Mouse (Mus musculus): ENCODE results near the gene Farp1.

The Farp1 gene

GRCm38 (mm10) chr14:121285379-121286120, 250.6 kb downstream of the Farp1 start:
- ATAC-seq (ENCODE audit: insufficient number of reproducible peaks, low FRiP score, low TSS enrichment), result no peak

DNA sequence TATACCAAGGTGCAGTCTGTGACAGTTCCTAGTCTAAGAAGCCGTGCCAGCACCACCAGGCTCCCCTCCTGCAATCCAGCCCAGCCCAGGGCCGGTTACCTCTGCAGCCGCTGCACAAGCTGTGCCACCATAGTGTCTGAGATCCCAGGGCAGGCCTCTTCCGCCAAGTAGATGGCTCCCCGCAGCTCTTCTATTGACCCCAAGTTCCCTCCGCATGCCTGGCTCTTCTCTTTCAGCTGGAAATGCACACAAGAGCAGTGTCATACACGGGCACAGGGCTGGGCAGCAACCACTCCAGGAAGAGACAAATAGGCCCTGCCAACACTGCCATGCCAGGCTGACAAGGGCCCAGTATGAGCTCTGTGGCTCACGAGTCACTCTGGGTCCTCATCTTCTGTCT, 256.9 kb downstream of the Farp1 start:
- no peak for ATAC-seq (ENCODE audit: insufficient number of reproducible peaks, low FRiP score, low TSS enrichment)

GRCm38 (mm10) chr14:121292391-121292790, 257.4 kb downstream of the Farp1 start:
- no peak for ATAC-seq (ENCODE audit: insufficient number of reproducible peaks, low FRiP score, low TSS enrichment)

- ATAC-seq (ENCODE audit: insufficient number of reproducible peaks, low FRiP score, low TSS enrichment), result no peak
These were observed 259.5 kb downstream of the Farp1 start for GRCm38 (mm10) chr14:121294484-121294883.

DNA sequence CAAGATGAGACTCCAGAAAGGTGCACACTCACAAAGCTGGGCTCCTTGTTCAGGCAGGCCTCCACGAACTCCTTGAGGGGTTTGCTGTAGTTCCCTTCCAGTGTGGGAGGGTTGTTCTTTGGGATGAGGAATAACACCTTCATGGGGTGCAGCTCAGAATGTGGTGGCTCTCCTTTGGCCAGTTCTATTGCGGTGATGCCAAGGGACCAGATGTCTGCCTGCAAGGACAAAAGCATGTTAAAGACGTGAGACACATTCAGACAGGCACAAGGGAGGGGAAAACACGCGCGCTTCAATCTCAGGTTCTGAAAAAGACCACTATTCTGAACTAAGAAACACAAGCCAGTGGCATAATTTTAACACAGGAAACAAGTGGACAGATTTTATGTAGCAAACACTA, 262.1 kb downstream of the Farp1 start:
- no peak for ATAC-seq (ENCODE audit: insufficient number of reproducible peaks, low FRiP score, low TSS enrichment)

GRCm38 (mm10) chr14:121298537-121298936, 263.5 kb downstream of the Farp1 start:
- no peak for ATAC-seq (ENCODE audit: insufficient number of reproducible peaks, low FRiP score, low TSS enrichment)

GRCm38 (mm10) chr14:121299093-121299492, 264.1 kb downstream of the Farp1 start:
- ATAC-seq (ENCODE audit: insufficient number of reproducible peaks, low FRiP score, low TSS enrichment), result no peak

DNA sequence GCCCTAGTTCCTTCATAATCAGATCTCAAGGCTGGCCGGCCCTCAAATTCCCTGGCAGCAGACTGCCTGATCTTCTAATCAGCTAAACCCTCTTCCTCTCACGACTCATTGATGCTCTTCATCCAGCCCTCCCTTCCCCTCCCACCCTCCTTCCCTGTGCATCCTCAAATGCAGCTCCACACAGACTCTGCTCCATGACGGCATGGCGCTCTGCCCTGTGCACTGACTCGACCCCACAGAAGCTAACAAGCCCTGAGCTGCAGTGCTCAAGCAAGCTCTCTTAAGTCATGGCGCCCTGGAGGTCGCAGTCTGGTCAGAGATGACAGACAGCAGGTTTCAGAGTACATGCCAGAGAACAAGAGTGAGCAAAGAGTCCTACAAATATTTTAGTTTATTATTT, 269.5 kb downstream of the Farp1 start:
- ATAC-seq (ENCODE audit: insufficient number of reproducible peaks, low FRiP score, low TSS enrichment), result no peak

GRCm38 (mm10) chr14:121305316-121306064, 270.5 kb downstream of the Farp1 start:
- ATAC-seq (ENCODE audit: insufficient number of reproducible peaks, low FRiP score, low TSS enrichment), result no peak

GRCm38 (mm10) chr14:121309909-121310308, 274.9 kb downstream of the Farp1 start:
- no peak for ATAC-seq (ENCODE audit: insufficient number of reproducible peaks, low FRiP score, low TSS enrichment)

DNA sequence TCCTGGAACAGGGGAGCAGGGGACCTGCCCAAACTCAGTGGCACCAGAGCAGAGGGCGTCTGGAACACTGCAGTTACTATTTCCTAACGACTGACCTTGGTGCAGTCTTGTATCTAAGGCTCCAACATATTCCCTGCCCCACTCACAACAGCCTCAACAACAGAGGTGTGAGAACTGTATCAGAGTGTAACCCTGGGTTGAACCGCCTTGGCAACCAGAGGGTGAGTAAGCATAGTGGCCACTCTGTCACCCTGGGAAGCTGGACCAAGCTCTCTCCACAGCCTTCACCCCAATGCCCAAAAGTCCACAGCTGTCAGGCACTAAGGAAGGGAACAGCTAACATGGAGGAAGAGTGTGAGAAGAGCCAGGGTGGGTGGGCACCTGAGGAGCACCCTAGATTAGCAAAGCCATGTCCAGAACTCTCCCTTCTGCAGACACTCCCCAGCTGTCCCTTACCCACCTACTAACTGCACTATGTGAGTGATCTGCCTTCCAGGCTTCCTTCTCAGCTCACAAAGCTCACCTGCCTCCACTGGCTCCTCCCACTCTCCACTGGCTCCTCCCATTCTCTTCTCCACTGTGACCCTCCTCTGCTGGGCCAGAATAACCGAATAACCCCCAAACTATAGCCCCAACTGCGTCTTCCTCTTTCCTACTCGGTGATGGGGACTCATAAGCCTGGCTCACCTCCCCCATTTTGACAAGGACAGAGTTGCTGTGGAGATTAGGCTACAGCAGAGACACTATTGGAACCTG, 275.5 kb downstream of the Farp1 start:
- no peak for ATAC-seq (ENCODE audit: insufficient number of reproducible peaks, low FRiP score, low TSS enrichment)

DNA sequence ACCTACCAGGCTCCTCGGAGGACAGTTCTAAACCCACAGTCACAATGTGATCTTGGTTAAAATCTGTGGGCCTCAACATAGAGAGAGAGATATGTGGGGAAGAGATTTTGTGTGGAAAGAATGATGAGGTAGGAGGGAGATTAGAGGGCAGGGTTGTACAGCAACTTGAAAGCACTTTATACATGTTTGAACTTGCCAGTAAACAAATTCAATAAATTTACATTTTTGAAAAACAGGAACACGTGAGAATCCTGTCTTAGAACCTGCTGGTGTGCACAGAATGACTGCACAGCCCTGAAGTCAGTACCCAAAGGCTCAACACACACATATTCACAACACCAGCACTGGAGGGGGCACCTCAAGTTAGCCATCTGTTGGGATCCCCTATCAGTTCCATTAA, 276.1 kb downstream of the Farp1 start:
- no peak for ATAC-seq (ENCODE audit: insufficient number of reproducible peaks, low FRiP score, low TSS enrichment)

DNA sequence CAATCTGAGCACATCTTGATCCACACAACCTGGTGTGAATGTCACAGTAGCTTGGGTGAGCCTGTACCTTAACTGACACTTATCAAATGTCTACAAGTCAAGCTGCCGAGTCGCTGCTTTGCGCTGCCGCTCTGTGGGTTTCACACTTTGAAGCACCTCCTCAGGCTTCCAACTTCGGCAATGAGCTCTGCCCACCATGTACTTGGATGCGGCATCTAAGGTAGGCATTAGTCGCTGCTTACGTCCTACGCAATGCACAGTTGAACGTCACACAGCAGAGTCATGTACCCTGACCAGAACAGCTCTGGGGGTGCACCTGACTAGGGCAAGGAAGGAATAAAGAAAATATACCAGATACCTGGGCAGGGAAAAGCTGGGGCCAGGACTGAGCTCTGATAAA, 278.3 kb downstream of the Farp1 start:
- ATAC-seq (ENCODE audit: insufficient number of reproducible peaks, low FRiP score, low TSS enrichment), result no peak

- ATAC-seq (ENCODE audit: insufficient number of reproducible peaks, low FRiP score, low TSS enrichment), result no peak
These were observed 279.9 kb downstream of the Farp1 start for GRCm38 (mm10) chr14:121314934-121315333.

DNA sequence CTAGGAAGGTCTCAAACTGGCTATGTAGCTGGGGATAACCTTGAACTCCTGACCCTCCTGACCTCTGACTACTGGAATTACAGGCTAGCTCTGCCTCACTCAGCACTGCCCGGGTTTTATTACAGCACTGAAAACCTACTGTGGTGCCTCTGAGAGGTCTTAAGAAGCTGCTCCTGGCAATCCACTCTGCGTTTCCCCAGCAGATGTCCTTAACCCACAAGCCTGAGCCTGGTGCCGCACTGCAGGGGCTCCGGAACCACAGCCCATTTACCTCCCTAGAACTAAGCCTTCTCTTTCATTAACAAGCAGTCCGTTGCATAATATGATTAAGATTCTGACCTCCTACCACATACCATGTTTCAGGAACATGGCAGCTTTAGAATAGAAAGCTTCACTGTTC, 281.1 kb downstream of the Farp1 start:
- no peak for ATAC-seq (ENCODE audit: insufficient number of reproducible peaks, low FRiP score, low TSS enrichment)

DNA sequence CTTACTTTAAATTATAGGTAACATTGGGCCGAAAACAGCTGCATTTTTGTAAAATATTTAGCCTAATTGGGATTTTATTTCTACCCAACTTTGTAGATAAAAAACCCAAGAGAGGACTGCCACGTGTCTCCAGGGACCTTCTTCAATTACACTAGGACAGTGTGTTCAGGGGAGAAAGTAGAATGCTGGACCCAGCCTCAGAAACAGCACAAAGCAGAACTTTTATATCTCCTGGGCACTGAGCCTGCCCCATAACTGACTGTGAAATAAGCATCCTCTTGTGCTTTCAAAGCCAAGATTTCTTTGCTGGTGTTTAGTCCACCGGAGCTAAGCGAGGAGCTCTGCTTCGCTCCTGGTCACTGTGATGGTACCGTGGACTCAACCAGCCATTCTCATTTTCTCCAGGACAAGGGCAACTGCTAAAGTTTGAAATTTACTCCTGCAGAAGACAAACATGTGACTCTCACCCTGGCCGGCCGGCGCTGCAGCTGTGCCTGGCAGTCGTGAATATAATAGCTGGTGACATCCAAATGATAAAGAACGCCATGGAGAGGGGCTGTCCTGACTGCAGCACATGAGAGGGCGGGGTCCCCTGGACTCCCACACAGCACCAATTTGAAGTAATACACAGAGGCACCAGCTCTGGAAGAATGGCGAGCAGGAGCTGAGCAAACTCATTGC, 281.8 kb downstream of the Farp1 start:
- no peak for ATAC-seq (ENCODE audit: insufficient number of reproducible peaks, low FRiP score, low TSS enrichment)

DNA sequence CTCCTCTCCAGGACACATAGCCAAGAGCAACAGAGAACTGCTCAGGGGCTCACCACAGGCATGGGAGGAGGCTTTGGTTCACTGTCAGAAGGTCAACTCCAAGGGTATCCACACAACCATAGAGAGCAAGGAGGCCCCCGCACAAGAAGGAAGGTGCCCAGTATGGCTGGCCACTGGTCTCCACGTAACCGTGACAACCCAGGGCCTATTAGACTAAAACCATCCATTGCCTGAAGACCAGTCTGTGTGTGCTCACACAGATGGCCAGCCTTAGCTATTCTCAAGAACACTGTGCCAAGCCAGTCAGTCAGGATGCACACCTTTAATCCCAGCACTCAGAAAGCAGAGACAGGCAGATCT, 282.3 kb downstream of the Farp1 start:
- ATAC-seq (ENCODE audit: insufficient number of reproducible peaks, low FRiP score, low TSS enrichment), result no peak

DNA sequence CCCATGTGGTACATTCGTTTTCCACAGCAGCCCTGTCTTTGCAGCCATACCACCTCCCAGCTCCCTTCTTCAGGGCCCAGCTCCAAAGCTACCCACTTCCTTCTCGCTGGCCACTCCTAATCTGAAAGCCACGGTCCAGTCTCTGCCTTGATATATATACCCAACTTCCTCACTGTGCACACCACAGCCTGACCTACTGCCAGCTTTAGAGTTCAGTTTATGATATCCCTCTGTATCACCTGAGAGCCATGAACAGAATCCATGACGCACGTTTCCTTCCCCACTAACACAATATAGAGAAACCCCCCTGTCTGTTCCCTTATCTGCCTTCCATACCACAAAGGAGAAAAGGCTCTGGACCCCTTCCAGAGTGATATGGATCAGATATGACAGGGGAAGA, 283.4 kb downstream of the Farp1 start:
- no peak for ATAC-seq (ENCODE audit: insufficient number of reproducible peaks, low FRiP score, low TSS enrichment)

DNA sequence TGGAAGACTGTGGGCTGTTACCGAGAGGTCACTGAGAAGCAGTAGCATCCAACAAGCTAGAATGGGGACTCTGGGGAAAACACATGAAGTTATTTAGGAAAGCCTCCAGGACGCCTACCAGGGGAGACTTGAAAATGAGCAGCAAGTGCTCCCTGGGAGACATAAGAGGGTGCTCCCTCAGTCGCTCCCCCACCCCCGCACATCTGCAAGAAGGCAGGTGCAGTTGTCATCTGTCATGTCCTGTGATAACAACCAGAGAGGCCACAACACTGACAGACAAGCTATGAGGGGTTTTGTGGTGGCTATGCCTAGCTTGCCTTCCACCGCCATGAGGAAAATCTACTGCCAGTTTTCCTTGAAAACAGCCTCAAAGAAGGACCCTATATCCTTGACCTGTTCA, 287.1 kb downstream of the Farp1 start:
- no peak for ATAC-seq (ENCODE audit: insufficient number of reproducible peaks, low FRiP score, low TSS enrichment)

DNA sequence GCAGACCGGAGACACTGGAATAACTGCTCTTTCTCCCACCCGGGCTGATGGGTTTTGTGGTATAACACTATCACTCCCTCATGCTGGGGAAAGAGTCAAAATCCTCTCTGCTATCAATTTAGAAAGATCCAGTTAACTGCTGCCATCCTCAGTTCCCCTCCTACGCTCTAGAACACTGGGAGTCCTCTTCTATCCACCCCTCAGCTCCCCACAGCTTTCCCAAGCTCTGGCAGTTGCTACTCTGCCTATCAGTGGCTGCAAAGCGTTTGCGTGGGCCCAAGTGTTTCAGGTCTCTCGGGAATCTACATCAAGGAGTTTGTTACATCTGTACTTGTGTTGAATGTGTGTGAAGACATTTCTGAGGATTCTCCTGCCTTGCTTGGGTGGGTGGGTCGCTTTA, 287.6 kb downstream of the Farp1 start:
- ATAC-seq (ENCODE audit: insufficient number of reproducible peaks, low FRiP score, low TSS enrichment), result no peak
